Mouse (Mus musculus) urinary bladder, adult 18-20 months (tissue): ENCODE measurements at regions not wholly inside any gene's neighbourhood (a gene's known extent, or its start where the extent isn't known, plus 50 kb on each side); places are given as distances from the start of the nearest gene placed in this dataset.
"Not testable (repeated sequence)": the region's sequence is repeated elsewhere in the genome, so short reads cannot be mapped to it uniquely, and the experiment has no call there.

Experiments
- DNase-seq, 2 experiments: peaks; one replicate each; pipeline ENCODE4 v3.0.0; 2022; ENCODE audit warnings: low spot score in 2 of 2, mixed read lengths in 2 of 2

GRCm38 (mm10) chr3:68794380-68795014 is 74.9 kb upstream of the 1110032F04Rik start:
- DNase-seq: no peak

- DNase-seq: no peak
Measured at GRCm38 (mm10) chr3:68795641-68796040, 73.7 kb upstream of the 1110032F04Rik start.

DNA sequence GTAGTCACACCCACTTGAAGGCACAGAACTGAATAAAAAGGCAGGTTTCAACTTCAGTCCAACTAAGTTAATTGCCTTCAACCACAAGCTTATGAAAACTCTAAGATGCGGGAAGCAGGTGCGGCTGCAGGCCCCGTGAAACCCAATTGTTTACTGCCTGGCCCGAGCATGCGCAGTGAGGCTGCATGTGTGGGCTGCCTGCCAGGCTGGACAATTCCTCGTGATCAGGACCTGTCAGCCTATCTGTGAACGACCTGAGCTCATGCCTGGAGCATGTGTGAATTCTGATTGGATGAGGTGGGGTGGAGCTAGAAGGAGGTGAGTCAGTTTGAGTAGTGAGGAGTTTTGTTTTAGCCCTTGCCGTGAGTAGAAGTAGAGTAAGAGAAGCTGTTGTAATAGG is 71.0 kb upstream of the 1110032F04Rik start:
- DNase-seq: not testable (repeated sequence)

DNA sequence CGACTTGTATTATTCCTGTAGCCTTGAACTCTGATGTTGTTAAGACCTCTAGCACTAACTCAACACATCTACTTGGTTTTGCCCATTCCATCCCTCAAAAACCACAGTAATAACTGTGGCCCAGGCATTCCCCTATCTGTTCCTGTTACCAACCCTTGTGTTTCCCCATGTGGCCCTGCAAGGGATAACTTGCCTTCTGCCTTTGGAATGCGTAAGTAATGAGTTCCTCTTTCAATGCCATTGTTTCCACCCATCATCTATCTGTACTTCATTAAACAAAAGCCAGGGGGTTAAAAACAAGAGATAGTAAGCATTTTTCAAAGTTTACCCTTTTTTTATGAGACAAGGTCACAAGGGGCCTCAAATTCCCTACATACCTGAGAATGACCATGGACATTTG is 60.5 kb upstream of the 1110032F04Rik start:
- DNase-seq: no peak

DNA sequence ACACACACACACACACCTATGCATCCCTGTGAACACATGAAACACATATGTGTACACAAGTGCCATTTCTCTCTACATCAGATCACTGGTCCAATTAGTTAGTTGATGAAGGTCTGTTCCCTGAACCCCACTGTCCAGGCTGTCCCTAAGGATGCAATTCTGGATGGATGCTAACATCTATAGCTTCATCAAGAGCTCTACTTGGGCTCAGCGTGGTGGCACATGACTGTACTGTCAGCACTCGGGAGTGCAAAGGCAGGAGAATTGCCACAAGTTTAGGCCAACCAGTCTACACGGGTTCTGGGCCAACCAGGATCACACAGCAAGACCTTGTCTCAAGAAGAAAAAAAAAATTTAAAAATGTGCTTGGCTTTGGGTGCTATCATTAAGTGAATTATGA is 55.9 kb upstream of the 1110032F04Rik start:
- DNase-seq: no peak

DNA sequence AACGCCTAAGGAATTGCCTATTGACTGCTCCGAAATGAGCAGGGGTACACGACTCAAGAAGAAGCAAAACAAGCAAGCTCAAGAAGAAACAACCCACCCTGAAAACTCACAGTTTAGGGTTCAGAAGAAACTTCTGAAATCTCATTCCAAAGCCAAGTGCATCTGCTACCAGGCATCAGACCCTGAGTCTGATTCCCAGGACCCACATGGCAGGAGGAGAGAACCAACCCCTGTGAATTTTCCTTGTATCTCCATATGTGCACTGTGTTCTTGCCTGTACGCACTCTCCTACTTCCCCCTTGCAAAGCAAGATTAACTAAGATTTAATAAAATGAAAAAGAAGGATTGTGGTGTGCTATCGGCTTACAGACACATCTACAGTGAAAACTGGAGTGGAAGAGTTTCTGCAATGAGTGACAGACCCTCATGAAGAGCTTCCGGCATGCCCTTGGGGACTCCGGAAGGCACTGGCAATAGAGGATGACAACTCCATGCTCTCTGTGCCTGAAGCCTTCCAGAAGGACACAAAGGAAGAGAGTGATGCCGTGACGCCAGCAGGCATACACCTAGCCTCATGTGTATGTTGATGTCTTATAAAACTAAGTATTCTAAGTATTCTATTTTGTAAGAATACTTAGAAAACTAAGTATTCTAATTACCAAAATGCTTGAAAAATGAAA is 55.2 kb upstream of the 1110032F04Rik start:
- no peak for DNase-seq

DNA sequence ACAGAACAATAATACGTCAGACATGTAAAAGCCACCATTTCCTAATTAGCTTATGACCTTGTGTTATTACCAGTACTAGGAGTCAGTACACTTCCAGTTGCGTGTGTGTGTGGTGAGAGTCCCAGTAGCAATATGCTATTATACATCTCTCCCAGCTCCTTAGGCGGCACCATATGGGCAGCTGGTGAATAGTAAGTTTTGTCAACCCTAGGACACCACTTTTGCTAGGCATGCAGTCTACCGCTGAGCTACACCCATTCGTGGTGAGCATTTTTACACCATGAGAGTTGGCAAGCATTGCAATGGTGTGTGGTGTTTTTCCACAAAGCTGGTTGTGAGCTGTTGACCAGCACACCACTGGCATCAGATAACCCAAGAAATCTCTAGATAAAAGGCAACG is 53.8 kb upstream of the 1110032F04Rik start:
- DNase-seq: no peak

DNA sequence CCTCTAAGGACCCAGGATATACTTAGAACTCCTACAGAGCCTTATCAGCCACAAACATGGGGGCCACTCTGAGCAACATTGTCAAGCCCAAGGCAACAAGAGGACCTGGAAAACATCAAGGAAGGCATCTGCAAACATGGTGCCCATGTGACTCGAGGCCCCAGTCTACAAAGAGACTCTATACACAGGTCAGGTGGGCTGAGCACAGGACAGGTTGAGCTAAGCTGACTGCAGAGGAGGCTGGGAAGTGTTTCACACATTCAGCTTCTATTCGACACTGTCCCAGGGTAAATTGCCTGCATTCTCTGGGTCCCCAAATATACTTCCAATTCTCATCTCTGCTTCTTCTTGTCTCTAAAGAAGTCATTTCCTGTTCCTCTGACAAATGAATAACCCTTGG is 52.1 kb upstream of the 1110032F04Rik start:
- no peak for DNase-seq
